Mouse (Mus musculus) olfactory bulb, adult 2 months (tissue): ENCODE results near the gene Mmgt2.

Experiments
- CTCF ChIP-seq: fragments of 200-500 bp; IDR thresholded peaks from 2 replicates; pipeline ENCODE4 v1.5.1; 2012; ENCODE audit warnings: low read depth, mild to moderate bottlenecking, low read length, moderate library complexity; ENCODE audit not compliant: insufficient read depth
- POLR2A ChIP-seq: fragments of 200-500 bp; IDR thresholded peaks from 2 replicates; pipeline ENCODE4 v1.6.1; 2012; ENCODE audit warnings: mild to moderate bottlenecking, low read depth, low read length, moderate library complexity; ENCODE audit not compliant: insufficient read depth

GRCm38 (mm10) chr11:62640378-62640777 lies 8.1 kb upstream of the Mmgt2 start:
- no peak for TF ChIP-seq POLR2A
- no peak for TF ChIP-seq CTCF
